Mouse (Mus musculus): ENCODE results near the gene Abca4.

Abca4 gene

GRCm38 (mm10) chr3:122043799-122044547 is at the start of gene Abca4:
TSS of gene Abca4 (plus strand) at chr3:122044443.
- DNase-seq (ENCODE audit: low spot score in 2 of 2): no peak

- no peak for DNase-seq (ENCODE audit: low spot score in 2 of 2)
Measured at GRCm38 (mm10) chr3:121995125-121995524, 49.1 kb upstream of the Abca4 start.

GRCm38 (mm10) chr3:121999934-122000333 is 44.3 kb upstream of the Abca4 start:
- DNase-seq (ENCODE audit: low spot score in 2 of 2): no peak

- no peak for DNase-seq (ENCODE audit: low spot score in 2 of 2)
Measured at GRCm38 (mm10) chr3:122001568-122001967, 42.7 kb upstream of the Abca4 start.

GRCm38 (mm10) chr3:122009818-122010217 is 34.4 kb upstream of the Abca4 start:
- DNase-seq (ENCODE audit: low spot score in 2 of 2): no peak

GRCm38 (mm10) chr3:122010292-122010691 is 34.0 kb upstream of the Abca4 start:
- DNase-seq (ENCODE audit: low spot score in 2 of 2): no peak

GRCm38 (mm10) chr3:122012464-122012863 is 31.8 kb upstream of the Abca4 start:
- DNase-seq (ENCODE audit: low spot score in 2 of 2): no peak

- DNase-seq (ENCODE audit: low spot score in 2 of 2): no peak
Measured at GRCm38 (mm10) chr3:122018421-122018820, 25.8 kb upstream of the Abca4 start.

- no peak for DNase-seq (ENCODE audit: low spot score in 2 of 2)
Measured at GRCm38 (mm10) chr3:122019159-122019558, 25.1 kb upstream of the Abca4 start.

- DNase-seq (ENCODE audit: low spot score in 2 of 2): no peak
Measured at GRCm38 (mm10) chr3:122021029-122021652, 23.1 kb upstream of the Abca4 start.

GRCm38 (mm10) chr3:122022355-122022754 is 21.9 kb upstream of the Abca4 start:
- no peak for DNase-seq (ENCODE audit: low spot score in 2 of 2)

- DNase-seq (ENCODE audit: low spot score in 2 of 2): no peak
Measured at GRCm38 (mm10) chr3:122026676-122027075, 17.6 kb upstream of the Abca4 start.

GRCm38 (mm10) chr3:122027776-122028175 is 16.5 kb upstream of the Abca4 start:
- no peak for DNase-seq (ENCODE audit: low spot score in 2 of 2)

- peak; percentile 55 to 56 for DNase-seq (ENCODE audit: low spot score in 2 of 2)
Measured at GRCm38 (mm10) chr3:122033248-122033837, 10.9 kb upstream of the Abca4 start.

- DNase-seq (ENCODE audit: low spot score in 2 of 2): no peak
Measured at GRCm38 (mm10) chr3:122034240-122034639, 10.0 kb upstream of the Abca4 start.

- no peak for DNase-seq (ENCODE audit: low spot score in 2 of 2)
Measured at GRCm38 (mm10) chr3:122035092-122035491, 9.2 kb upstream of the Abca4 start.

GRCm38 (mm10) chr3:122040522-122040921 is 3.7 kb upstream of the Abca4 start:
- DNase-seq (ENCODE audit: low spot score in 2 of 2): no peak

- DNase-seq (ENCODE audit: low spot score in 2 of 2): no peak
Measured at GRCm38 (mm10) chr3:122043102-122043501, 1.1 kb upstream of the Abca4 start.

- peak; percentile 29 to 48 for DNase-seq (ENCODE audit: low spot score in 2 of 2)
Measured at GRCm38 (mm10) chr3:122046187-122046620, 2.0 kb downstream of the Abca4 start.

- peak in 1 of 2 experiments; percentile 24 for DNase-seq (ENCODE audit: low spot score in 2 of 2)
Measured at GRCm38 (mm10) chr3:122047402-122047801, 3.2 kb downstream of the Abca4 start.

- DNase-seq (ENCODE audit: low spot score in 2 of 2): peak; percentile 16 to 44
Measured at GRCm38 (mm10) chr3:122047921-122048861, 3.9 kb downstream of the Abca4 start.

GRCm38 (mm10) chr3:122049158-122049557 is 4.9 kb downstream of the Abca4 start:
- no peak for DNase-seq (ENCODE audit: low spot score in 2 of 2)
